Mouse (Mus musculus) thymus, adult 2 months (tissue): ENCODE results near the gene Zfp239. TPM values are rescaled to one million over a fixed set of nuclear protein-coding genes. Genes with fewer than 3 reads are reported as not detected.
A peak's percentile ranks its signal among the peaks of the same experiment; 100 is the strongest.

Experiments
- DNase-seq: peaks from one replicate; pipeline ENCODE4 v3.0.0; 2021
- H3K27ac ChIP-seq: fragments of 200-500 bp; 2 replicates; pipeline ENCODE4 v1.5.1; 2012; ENCODE audit warnings: low read length, control low read depth; ENCODE audit not compliant: control insufficient read depth, insufficient read depth
- H3K27me3 ChIP-seq: fragments of 200-500 bp; 2 replicates; pipeline ENCODE4 v1.6.1; 2012; ENCODE audit warnings: mild to moderate bottlenecking, low read length, moderate library complexity, mixed read lengths; ENCODE audit not compliant: control insufficient read depth, insufficient read depth
- H3K36me3 ChIP-seq: fragments of 200-500 bp; 2 replicates; pipeline ENCODE4 v1.6.1; 2012; ENCODE audit warnings: mild to moderate bottlenecking, low read length, moderate library complexity; ENCODE audit not compliant: control insufficient read depth, insufficient read depth
- H3K4me1 ChIP-seq: fragments of 200-500 bp; replicated peaks from 2 replicates; pipeline ENCODE4 v1.6.1; 2012; ENCODE audit warnings: low read length; ENCODE audit not compliant: control insufficient read depth, insufficient read depth
- H3K4me3 ChIP-seq: fragments of 200-500 bp; 2 replicates; pipeline ENCODE4 v1.5.1; 2012; ENCODE audit warnings: mild to moderate bottlenecking, low read length, control low read depth, moderate library complexity; ENCODE audit not compliant: control insufficient read depth, insufficient read depth
- CTCF ChIP-seq: fragments of 200-500 bp; IDR thresholded peaks from 2 replicates; pipeline ENCODE4 v1.5.1; 2012; ENCODE audit warnings: mild to moderate bottlenecking, control low read depth, low read length, moderate library complexity, borderline replicate concordance; ENCODE audit not compliant: control insufficient read depth, poor library complexity, insufficient read depth; ENCODE audit errors: extremely low read depth
- POLR2A ChIP-seq: fragments of 200-500 bp; IDR thresholded peaks from 2 replicates; pipeline ENCODE4 v1.6.1; 2012; ENCODE audit warnings: mild to moderate bottlenecking, low read length, control low read depth, moderate library complexity; ENCODE audit not compliant: control insufficient read depth, poor library complexity, insufficient read depth; ENCODE audit errors: extremely low read depth
- WGBS: fragments of 180-500 bp; shearing (Covaris S2); methylation state at CpG from one replicate; pipeline ENCODE4 v1.1.7; 2018; 5-methylcytosine and 5-hydroxymethylcytosine counted together
- polyA plus RNA-seq: library from polyadenylated mRNA; depleted of rRNA; stranded (reverse); fragments of >200 nt; gene quantifications from 2 replicates; pipeline ENCODE4 v1.2.3, GENCODE M21; 2012

Zfp239 gene
- polyA plus RNA-seq, 1 experiment, result 2.0 TPM

DNA sequence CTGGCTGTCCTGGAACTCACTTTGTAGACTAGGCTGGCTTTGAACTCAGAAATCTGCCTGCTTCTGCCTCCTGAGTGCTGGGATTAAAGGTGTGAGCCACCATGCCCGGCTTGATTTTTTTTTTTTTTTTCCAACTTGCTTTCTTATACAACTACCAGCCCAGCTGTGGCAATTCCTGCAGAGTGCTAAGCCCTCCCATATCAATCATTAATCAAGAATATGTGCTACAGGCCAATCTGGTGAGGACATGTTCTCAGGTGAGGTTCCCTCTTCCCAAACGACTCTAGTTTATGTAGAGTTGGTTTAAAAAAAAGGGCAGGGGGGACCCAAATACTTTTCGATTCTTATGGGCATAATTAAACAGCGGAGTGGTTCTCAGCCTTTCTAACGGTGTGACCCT is 35.9 kb downstream of the Zfp239 start:
- H3K27ac ChIP-seq, result no peak overlapping the region
- H3K4me1 ChIP-seq, result peaks cover 25% of the 10 kb centered on the region
- no peak for DNase-seq
- no peaks in the 10 kb centered on the region for H3K36me3 ChIP-seq
- TF ChIP-seq CTCF (no peak), POLR2A (no peak)
- no peaks in the 10 kb centered on the region for H3K27me3 ChIP-seq
- H3K4me3 ChIP-seq, result no peak overlapping the region
- WGBS, result 90% methylated on average over 5 of the region's 5 CpGs

DNA sequence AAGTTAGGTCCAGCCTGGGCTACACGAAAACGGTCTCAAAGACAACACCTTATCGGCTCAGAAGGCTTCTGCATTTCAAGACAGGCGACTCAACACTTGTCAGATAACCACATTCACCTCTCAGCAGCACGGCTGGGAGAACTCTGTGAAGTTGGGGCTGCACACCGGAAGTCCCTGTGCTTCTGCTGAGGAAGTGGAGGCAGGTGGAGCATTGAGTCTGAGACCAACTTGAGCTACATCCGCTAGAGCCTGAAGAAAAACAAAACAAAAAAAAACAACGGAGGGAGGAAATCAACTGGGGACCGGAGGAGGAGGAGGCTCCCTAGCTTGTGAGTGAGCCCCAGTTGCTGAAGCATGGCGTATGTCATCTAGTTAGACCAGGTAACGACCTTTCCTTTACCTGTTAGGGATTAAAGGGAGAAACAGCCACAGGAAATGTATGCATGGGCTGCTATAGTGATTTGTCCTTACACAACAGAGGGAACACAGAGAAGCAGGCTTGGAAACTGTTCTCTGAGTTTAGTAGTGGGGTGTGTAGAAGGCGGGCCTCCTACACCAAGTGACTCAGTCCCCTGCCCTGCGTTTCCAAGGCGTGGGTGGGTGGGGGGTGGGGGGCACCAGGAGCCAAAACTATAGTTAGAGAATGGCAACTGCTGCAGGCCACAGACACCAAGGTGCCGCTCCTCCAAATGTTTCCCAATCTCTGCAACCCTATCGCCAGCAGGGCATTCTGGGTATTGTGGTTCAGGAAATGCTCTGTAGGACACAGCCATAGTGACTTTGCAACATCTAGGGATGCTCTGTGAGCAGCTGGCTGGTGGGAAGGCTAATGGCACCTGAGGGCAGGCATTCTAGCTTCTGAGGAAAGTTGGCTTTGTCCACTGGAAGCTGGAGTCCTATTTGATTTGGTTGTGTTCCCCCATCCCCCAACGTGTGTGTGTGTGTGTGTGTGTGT is 38.5 kb downstream of the Zfp239 start, which contains the start of gene Hnrnpf:
TSS of gene Hnrnpf (plus strand) at position 199 of the 955 bp plus-strand sequence.
- TF ChIP-seq POLR2A (0 out of 2 replicates have a peak, but pooled peaks have one; percentile 5), CTCF (no peak)
- H3K4me3 ChIP-seq, result peak within 1 kb of the TSS; percentile 32
- peaks cover 31% of the 10 kb centered on the region for H3K4me1 ChIP-seq
- H3K27ac ChIP-seq, result peak within 1 kb of the TSS; percentile 94
- H3K27me3 ChIP-seq, result no peaks in the 10 kb centered on the region
- DNase-seq, result peak; percentile 78
- 4% methylated on average over 17 of the region's 17 CpGs for WGBS
- no peaks in the 10 kb centered on the region for H3K36me3 ChIP-seq

DNA sequence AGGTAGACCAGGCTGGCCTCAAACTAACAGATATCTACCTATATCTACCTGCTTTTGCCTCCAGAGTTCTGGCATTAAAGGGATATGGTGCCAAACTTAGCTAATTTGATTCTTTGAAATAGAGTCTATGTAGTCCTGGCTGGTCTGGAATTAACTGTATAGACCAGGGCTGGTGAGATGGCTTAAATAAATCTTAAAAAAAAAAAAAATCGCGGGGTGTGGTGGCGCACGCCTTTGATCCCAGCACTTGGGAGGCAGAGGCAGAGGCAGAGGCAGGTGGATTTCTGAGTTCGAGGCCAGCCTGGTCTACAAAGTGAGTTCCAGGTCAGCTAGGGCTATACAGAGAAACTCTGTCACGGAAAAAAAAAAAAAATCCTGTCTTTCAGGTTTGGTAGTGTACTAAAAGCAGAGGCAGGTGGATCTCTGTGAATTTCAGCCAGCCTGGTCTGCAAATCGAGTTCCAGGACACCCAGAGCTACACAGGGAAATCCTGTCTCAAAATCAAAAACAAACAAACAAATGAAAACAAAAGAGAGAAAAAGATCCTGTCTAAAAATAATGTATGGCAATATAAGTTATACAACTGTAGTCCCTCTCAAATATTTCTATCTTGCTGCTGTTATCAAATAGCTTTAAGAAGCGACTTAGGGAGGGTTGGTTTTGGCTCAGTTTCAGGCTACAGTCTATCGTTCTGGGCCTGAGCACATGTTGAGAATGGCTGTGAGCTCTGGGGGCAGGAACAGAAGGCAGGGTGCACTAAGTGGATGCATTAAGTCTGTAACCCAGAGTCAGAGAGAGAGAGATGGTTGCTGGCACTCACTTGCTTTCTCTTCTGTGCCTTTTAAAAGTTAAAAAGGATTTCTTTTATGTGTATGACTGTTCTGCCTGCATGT is 39.9 kb downstream of the Zfp239 start:
- Histone ChIP-seq H3K4me1 (peaks cover 34% of the 10 kb centered on the region), H3K27ac (peak overlapping the region; percentile 56; the same call in 1 of the 2 replicates), H3K4me3 (no peak overlapping the region), H3K27me3 (no peaks in the 10 kb centered on the region), H3K36me3 (no peaks in the 10 kb centered on the region)
- whole genome bisulfite sequencing, result 73% methylated on average over 9 of the region's 9 CpGs
- TF ChIP-seq CTCF, result no peak
- TF ChIP-seq POLR2A, result no peak
- DNase-seq, result no peak

DNA sequence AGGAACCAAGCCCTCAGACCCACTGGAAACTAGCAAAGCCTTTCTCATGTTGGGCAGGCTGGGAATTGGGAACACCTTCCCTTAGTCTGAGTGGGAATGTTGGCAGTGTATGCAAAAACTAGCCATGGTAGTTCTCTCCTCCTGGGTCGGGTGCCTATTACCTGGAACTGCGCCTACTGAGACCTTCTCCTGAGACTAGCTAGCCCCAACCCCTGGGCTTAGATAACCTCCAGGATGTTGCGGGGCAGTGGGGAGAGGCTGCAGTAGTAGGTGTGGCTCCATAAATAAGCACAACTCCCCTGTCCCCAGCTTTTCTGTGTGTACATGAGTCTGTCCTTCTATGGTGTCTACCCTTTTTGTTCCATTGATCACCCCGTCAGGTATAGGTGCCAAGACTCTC is 40.7 kb downstream of the Zfp239 start:
- Histone ChIP-seq H3K27ac (no peak overlapping the region; the same call in 1 of the 2 replicates), H3K36me3 (no peaks in the 10 kb centered on the region), H3K27me3 (no peaks in the 10 kb centered on the region), H3K4me3 (no peak overlapping the region), H3K4me1 (peaks cover 34% of the 10 kb centered on the region)
- no peak for DNase-seq
- TF ChIP-seq CTCF, result no peak
- no peak for TF ChIP-seq POLR2A
- WGBS, result 85% methylated on average over 4 of the region's 4 CpGs

DNA sequence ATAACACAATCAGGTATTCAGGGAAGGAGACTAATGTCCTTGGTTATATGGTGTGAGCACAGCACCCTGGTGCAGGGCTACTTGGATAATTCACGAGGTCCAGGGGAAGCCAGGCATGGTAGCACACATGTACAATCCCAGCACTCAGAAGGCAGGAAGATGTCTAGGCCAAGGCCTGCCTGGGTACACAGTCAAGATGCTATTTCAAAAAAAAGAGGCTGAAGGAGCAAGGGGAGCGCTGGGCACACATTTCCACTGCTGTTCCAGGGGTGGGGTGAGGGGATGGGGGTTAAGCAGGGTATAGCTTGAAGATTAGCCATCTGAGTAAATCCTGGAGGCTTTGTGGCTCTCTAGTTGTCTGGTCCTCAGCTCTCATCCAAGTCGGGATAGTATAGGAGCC is 41.9 kb downstream of the Zfp239 start:
- TF ChIP-seq POLR2A (no peak), CTCF (no peak)
- no peak overlapping the region for H3K27ac ChIP-seq
- DNase-seq, result no peak
- H3K36me3 ChIP-seq, result no peaks in the 10 kb centered on the region
- H3K4me1 ChIP-seq, result peaks cover 34% of the 10 kb centered on the region
- no peak overlapping the region for H3K4me3 ChIP-seq
- WGBS, result 97% methylated on average over 3 of the region's 3 CpGs
- H3K27me3 ChIP-seq, result no peaks in the 10 kb centered on the region

DNA sequence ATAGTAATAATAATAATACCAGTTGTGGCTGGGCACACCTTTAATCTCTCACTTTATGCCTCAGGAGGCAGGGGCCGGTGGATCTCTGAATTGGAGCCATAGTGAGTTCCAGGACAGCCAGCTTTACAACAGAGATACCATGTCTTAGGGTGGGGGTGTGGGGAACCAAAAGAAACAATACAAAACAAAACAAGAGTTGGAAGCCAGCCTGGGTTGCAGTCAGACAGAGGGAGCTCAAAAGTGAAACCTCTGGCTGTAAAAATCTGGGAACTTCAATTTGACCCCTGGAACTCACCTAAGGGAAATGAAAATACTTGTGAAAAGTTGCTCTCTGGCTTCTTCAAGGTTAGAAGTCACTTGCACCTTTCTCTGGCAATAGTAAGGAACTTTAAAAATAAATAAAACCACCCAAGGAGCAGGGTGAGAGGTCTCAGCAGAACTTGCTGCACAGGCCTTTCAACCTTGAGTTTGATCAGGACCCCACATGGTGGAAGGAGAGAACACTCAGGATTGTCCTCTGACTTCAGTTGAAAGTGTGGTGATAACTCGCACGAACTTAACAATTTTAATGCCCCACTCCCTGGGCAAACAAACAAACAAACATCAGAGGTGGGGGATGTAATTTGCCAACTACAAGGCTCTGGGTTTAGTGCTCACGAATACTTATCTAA is 43.5 kb downstream of the Zfp239 start:
- no peaks in the 10 kb centered on the region for H3K27me3 ChIP-seq
- no peak for DNase-seq
- TF ChIP-seq POLR2A (no peak), CTCF (no peak)
- no peak overlapping the region for H3K4me3 ChIP-seq
- WGBS, result 21% methylated on average over 4 of the region's 4 CpGs
- no peaks in the 10 kb centered on the region for H3K36me3 ChIP-seq
- H3K27ac ChIP-seq, result peak overlapping the region; percentile 91
- H3K4me1 ChIP-seq, result peaks cover 26% of the 10 kb centered on the region
